Mouse (Mus musculus): Measurements from ENCODE around the gene Dmac2. TPM values are rescaled to one million over a fixed set of nuclear protein-coding genes. Genes with fewer than 3 reads are reported as not detected.

Dmac2 gene
- polyA plus RNA-seq, 1 experiment = 18.7 TPM

- TF ChIP-seq FLI1 (IDR thresholded peaks at IDR 0.05; ENCODE audit: low read length) (no peak), GATA1 (IDR thresholded peaks at IDR 0.05; ENCODE audit: borderline replicate concordance, low read length) (no peak)
- no peaks in the 10 kb centered on the region for H3K9me3 ChIP-seq
- H3K4me1 ChIP-seq = peaks cover 49% of the 10 kb centered on the region
- H3K36me3 ChIP-seq (replicated peaks; ENCODE audit: low read length) = no peaks in the 10 kb centered on the region
- H3K4me3 ChIP-seq (replicated peaks) = no peak overlapping the region
- H3K27me3 ChIP-seq (replicated peaks) = no peaks in the 10 kb centered on the region
Observed at GRCm38 (mm10) chr7:25614086-25614485, 5.1 kb upstream of the Dmac2 start.

GRCm38 (mm10) chr7:25614831-25615705, 4.1 kb upstream of the Dmac2 start:
- Histone ChIP-seq H3K4me1 (peaks cover 46% of the 10 kb centered on the region), H3K27me3 (replicated peaks) (no peaks in the 10 kb centered on the region), H3K36me3 (replicated peaks; ENCODE audit: low read length) (peaks cover under 1% of the 10 kb centered on the region), H3K9me3 (no peaks in the 10 kb centered on the region), H3K4me3 (replicated peaks) (no peak overlapping the region)
- no peak for TF ChIP-seq FLI1 (IDR thresholded peaks at IDR 0.05; ENCODE audit: low read length)
- TF ChIP-seq GATA1 (IDR thresholded peaks at IDR 0.05; ENCODE audit: borderline replicate concordance, low read length) = no peak

- Histone ChIP-seq H3K4me3 (replicated peaks) (no peak within 1 kb of the TSS), H3K27me3 (replicated peaks) (no peaks in the 10 kb centered on the region), H3K9me3 (no peaks in the 10 kb centered on the region), H3K4me1 (peaks cover 43% of the 10 kb centered on the region), H3K36me3 (replicated peaks; ENCODE audit: low read length) (peaks cover 3% of the 10 kb centered on the region)
- TF ChIP-seq FLI1 (IDR thresholded peaks at IDR 0.05; ENCODE audit: low read length) (no peak), GATA1 (IDR thresholded peaks at IDR 0.05; ENCODE audit: borderline replicate concordance, low read length) (no peak)
Observed at GRCm38 (mm10) chr7:25615706-25616011, 3.6 kb upstream of the Dmac2 start, which contains the start of gene Erich4. Erich4 (minus strand) TSS chr7:25615892.

GRCm38 (mm10) chr7:25617376-25618160, 1.6 kb upstream of the Dmac2 start:
- H3K4me1 ChIP-seq = peaks cover 36% of the 10 kb centered on the region
- peaks cover 22% of the 10 kb centered on the region for H3K36me3 ChIP-seq (replicated peaks; ENCODE audit: low read length)

GRCm38 (mm10) chr7:25619722-25619991, 443 bp downstream of the Dmac2 start:
- TF ChIP-seq GATA1 (IDR thresholded peaks at IDR 0.05; ENCODE audit: borderline replicate concordance, low read length) = no peak
- no peak for TF ChIP-seq FLI1 (IDR thresholded peaks at IDR 0.05; ENCODE audit: low read length)
- Histone ChIP-seq H3K4me3 (replicated peaks) (peak overlapping the region; percentile 95), H3K27me3 (replicated peaks) (no peaks in the 10 kb centered on the region), H3K9me3 (no peaks in the 10 kb centered on the region), H3K4me1 (peaks cover 42% of the 10 kb centered on the region), H3K36me3 (replicated peaks; ENCODE audit: low read length) (peaks cover 43% of the 10 kb centered on the region)

More at GRCm38 (mm10) chr7:25617376-25618160, 1.6 kb upstream of the Dmac2 start:
- no peak for TF ChIP-seq FLI1 (IDR thresholded peaks at IDR 0.05; ENCODE audit: low read length)
- TF ChIP-seq GATA1 (IDR thresholded peaks at IDR 0.05; ENCODE audit: borderline replicate concordance, low read length) = no peak
- Histone ChIP-seq H3K9me3 (no peaks in the 10 kb centered on the region), H3K27me3 (replicated peaks) (no peaks in the 10 kb centered on the region), H3K4me3 (replicated peaks) (no peak overlapping the region)

GRCm38 (mm10) chr7:25620101-25620500, 887 bp downstream of the Dmac2 start:
- Histone ChIP-seq H3K4me1 (peaks cover 47% of the 10 kb centered on the region), H3K27me3 (replicated peaks) (no peaks in the 10 kb centered on the region), H3K4me3 (replicated peaks) (peak overlapping the region; percentile 95), H3K9me3 (no peaks in the 10 kb centered on the region), H3K36me3 (replicated peaks; ENCODE audit: low read length) (peaks cover 48% of the 10 kb centered on the region)
- TF ChIP-seq GATA1 (IDR thresholded peaks at IDR 0.05; ENCODE audit: borderline replicate concordance, low read length) = no peak
- TF ChIP-seq FLI1 (IDR thresholded peaks at IDR 0.05; ENCODE audit: low read length) = no peak

GRCm38 (mm10) chr7:25620751-25621150, 1.5 kb downstream of the Dmac2 start:
- no peaks in the 10 kb centered on the region for H3K27me3 ChIP-seq (replicated peaks)
- TF ChIP-seq FLI1 (IDR thresholded peaks at IDR 0.05; ENCODE audit: low read length) = no peak
- TF ChIP-seq GATA1 (IDR thresholded peaks at IDR 0.05; ENCODE audit: borderline replicate concordance, low read length) = no peak
- no peak overlapping the region for H3K4me3 ChIP-seq (replicated peaks)
- peaks cover 54% of the 10 kb centered on the region for H3K36me3 ChIP-seq (replicated peaks; ENCODE audit: low read length)
- no peaks in the 10 kb centered on the region for H3K9me3 ChIP-seq
- peaks cover 50% of the 10 kb centered on the region for H3K4me1 ChIP-seq

- no peak for TF ChIP-seq GATA1 (IDR thresholded peaks at IDR 0.05; ENCODE audit: borderline replicate concordance, low read length)
- TF ChIP-seq FLI1 (IDR thresholded peaks at IDR 0.05; ENCODE audit: low read length) = no peak
- Histone ChIP-seq H3K27me3 (replicated peaks) (peaks cover 11% of the 10 kb centered on the region), H3K36me3 (replicated peaks; ENCODE audit: low read length) (peaks cover 67% of the 10 kb centered on the region), H3K4me3 (replicated peaks) (no peak overlapping the region), H3K4me1 (peaks cover 63% of the 10 kb centered on the region), H3K9me3 (no peaks in the 10 kb centered on the region)
Observed at GRCm38 (mm10) chr7:25623857-25624370, 4.7 kb downstream of the Dmac2 start.

GRCm38 (mm10) chr7:25624851-25625250, 5.6 kb downstream of the Dmac2 start:
- Histone ChIP-seq H3K27me3 (replicated peaks) (peaks cover 12% of the 10 kb centered on the region), H3K36me3 (replicated peaks; ENCODE audit: low read length) (peaks cover 76% of the 10 kb centered on the region), H3K4me1 (peaks cover 66% of the 10 kb centered on the region), H3K9me3 (no peaks in the 10 kb centered on the region), H3K4me3 (replicated peaks) (peak overlapping the region; percentile 28)
- TF ChIP-seq FLI1 (IDR thresholded peaks at IDR 0.05; ENCODE audit: low read length) (no peak), GATA1 (IDR thresholded peaks at IDR 0.05; ENCODE audit: borderline replicate concordance, low read length) (no peak)

Measured in megakaryocyte, embryonic 14.5 days (primary cell).